Mouse (Mus musculus): ENCODE measurements at regions not wholly inside any gene's neighbourhood (a gene's known extent, or its start where the extent isn't known, plus 50 kb on each side); places are given as distances from the start of the nearest gene placed in this dataset.

GRCm38 (mm10) chr15:8903651-8904050 is 64.1 kb upstream of the Ranbp3l start:
- ATAC-seq (ENCODE audit: insufficient read depth) (no peak), DNase-seq (peak; percentile 16)
- no peak for TF ChIP-seq CTCF (IDR thresholded peaks at IDR 0.05; ENCODE audit: low read depth)
- Histone ChIP-seq H3K4me1 (ENCODE audit: insufficient read depth) (no peaks in the 10 kb centered on the region), H3K9ac (no peak overlapping the region), H3K4me2 (no peak overlapping the region), H3K4me3 (ENCODE audit: low read depth, low read length) (no peak overlapping the region), H3K9me3 (ENCODE audit: low read depth, low read length) (no peaks in the 10 kb centered on the region), H3K27me3 (ENCODE audit: insufficient read depth, low read length) (no peaks in the 10 kb centered on the region), H3K36me3 (ENCODE audit: insufficient read depth) (no peaks in the 10 kb centered on the region), H3K27ac (ENCODE audit: low read depth) (no peak overlapping the region)
- 33% methylated on average over 2 of the region's 2 CpGs for WGBS

DNA sequence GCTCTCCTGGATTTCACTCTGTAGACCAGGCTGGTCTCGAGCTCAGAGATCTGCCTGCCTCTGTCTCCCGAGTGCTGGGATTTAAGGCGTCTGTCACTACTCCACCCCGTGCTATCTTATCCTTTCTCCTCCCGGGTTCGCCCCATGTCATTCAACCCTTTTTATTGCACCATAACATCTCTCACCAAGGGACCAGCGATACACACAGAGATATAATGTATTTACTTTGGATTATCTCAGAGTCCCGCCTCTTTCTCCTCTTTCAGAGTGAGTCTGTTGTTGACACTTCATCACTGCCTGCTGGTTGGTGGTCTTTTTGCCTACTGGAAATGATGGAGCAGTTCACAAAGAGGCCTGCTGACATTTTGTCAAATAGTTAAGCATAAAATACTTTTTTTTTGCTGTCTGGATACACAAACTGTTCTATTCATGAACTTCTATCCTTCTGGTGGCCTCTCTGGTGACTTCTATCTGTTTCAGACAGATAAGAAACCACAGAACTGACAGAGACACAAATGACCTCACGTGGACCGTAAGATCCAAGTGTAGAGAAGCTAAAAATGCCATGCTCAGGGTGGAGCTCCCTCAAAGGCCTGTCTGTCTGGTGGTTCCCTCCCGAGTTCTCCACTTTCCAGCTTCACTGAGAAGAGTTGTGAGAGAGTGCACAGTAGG is 70.1 kb upstream of the Ranbp3l start:
- no peaks in the 10 kb centered on the region for H3K4me1 ChIP-seq (ENCODE audit: insufficient read depth)
- no peak for TF ChIP-seq CTCF (IDR thresholded peaks at IDR 0.05; ENCODE audit: low read depth)
- no peaks in the 10 kb centered on the region for H3K36me3 ChIP-seq (ENCODE audit: insufficient read depth)
- DNase-seq (no peak), ATAC-seq (ENCODE audit: insufficient read depth) (no peak)
- H3K4me3 ChIP-seq (ENCODE audit: low read depth, low read length): no peak overlapping the region
- no peak overlapping the region for H3K4me2 ChIP-seq
- WGBS: 62% methylated on average over 11 of the region's 11 CpGs
- H3K9me3 ChIP-seq (ENCODE audit: low read depth, low read length): no peaks in the 10 kb centered on the region
- H3K27ac ChIP-seq (ENCODE audit: low read depth): no peak overlapping the region
- H3K27me3 ChIP-seq (ENCODE audit: insufficient read depth, low read length): no peaks in the 10 kb centered on the region
- no peak overlapping the region for H3K9ac ChIP-seq

- Histone ChIP-seq H3K36me3 (ENCODE audit: insufficient read depth) (no peaks in the 10 kb centered on the region), H3K4me1 (ENCODE audit: insufficient read depth) (no peaks in the 10 kb centered on the region), H3K27ac (ENCODE audit: low read depth) (no peak overlapping the region), H3K27me3 (ENCODE audit: insufficient read depth, low read length) (no peaks in the 10 kb centered on the region), H3K4me2 (no peak overlapping the region), H3K9ac (no peak overlapping the region), H3K4me3 (ENCODE audit: low read depth, low read length) (no peak overlapping the region), H3K9me3 (ENCODE audit: low read depth, low read length) (no peaks in the 10 kb centered on the region)
- DNase-seq (no peak), ATAC-seq (ENCODE audit: insufficient read depth) (no peak)
- no peak for TF ChIP-seq CTCF (IDR thresholded peaks at IDR 0.05; ENCODE audit: low read depth)
- WGBS: 67% methylated on average over 2 of the region's 2 CpGs
These were observed 70.9 kb upstream of the Ranbp3l start for GRCm38 (mm10) chr15:8896856-8897255.

DNA sequence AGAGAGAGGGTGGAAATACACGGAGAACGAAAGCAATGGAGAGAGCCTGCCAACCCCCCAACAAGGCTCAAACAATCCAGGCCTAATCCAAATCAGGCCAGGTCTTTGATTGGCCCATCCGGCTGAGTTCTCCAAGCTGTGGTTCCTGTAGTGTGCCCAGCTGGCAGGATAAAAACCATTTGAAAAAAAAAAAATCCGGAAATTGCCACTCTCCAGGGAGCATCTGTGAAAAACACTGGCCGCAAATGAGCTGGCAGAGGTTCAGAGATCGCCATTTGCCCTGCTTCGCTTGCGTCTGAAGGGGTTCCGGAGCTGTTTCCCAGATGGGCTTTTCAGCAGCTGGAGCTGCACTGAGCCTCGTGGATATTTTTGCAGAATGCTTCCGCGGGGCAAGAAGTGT is 71.4 kb upstream of the Ranbp3l start:
- Histone ChIP-seq H3K4me3 (ENCODE audit: low read depth, low read length) (no peak overlapping the region), H3K9me3 (ENCODE audit: low read depth, low read length) (no peaks in the 10 kb centered on the region), H3K36me3 (ENCODE audit: insufficient read depth) (no peaks in the 10 kb centered on the region), H3K4me1 (ENCODE audit: insufficient read depth) (no peaks in the 10 kb centered on the region), H3K27ac (ENCODE audit: low read depth) (no peak overlapping the region), H3K27me3 (ENCODE audit: insufficient read depth, low read length) (no peaks in the 10 kb centered on the region), H3K4me2 (no peak overlapping the region), H3K9ac (no peak overlapping the region)
- ATAC-seq (ENCODE audit: insufficient read depth): no peak
- 85% methylated on average over 12 of the region's 12 CpGs for WGBS
- no peak for DNase-seq
- TF ChIP-seq CTCF (IDR thresholded peaks at IDR 0.05; ENCODE audit: low read depth): no peak

GRCm38 (mm10) chr15:8885585-8885984 is 82.2 kb upstream of the Ranbp3l start:
- Histone ChIP-seq H3K9me3 (ENCODE audit: low read depth, low read length) (no peaks in the 10 kb centered on the region), H3K27me3 (ENCODE audit: insufficient read depth, low read length) (no peaks in the 10 kb centered on the region), H3K4me2 (no peak overlapping the region), H3K36me3 (ENCODE audit: insufficient read depth) (no peaks in the 10 kb centered on the region), H3K4me1 (ENCODE audit: insufficient read depth) (no peaks in the 10 kb centered on the region), H3K4me3 (ENCODE audit: low read depth, low read length) (no peak overlapping the region), H3K27ac (ENCODE audit: low read depth) (no peak overlapping the region), H3K9ac (no peak overlapping the region)
- TF ChIP-seq CTCF (IDR thresholded peaks at IDR 0.05; ENCODE audit: low read depth): no peak
- DNase-seq (peak; percentile 19), ATAC-seq (ENCODE audit: insufficient read depth) (no peak)
- 90% methylated on average over 3 of the region's 3 CpGs for WGBS

GRCm38 (mm10) chr15:8884608-8885467 is 82.9 kb upstream of the Ranbp3l start:
- 54% methylated on average over 18 of the region's 18 CpGs for WGBS
- Histone ChIP-seq H3K9me3 (ENCODE audit: low read depth, low read length) (no peaks in the 10 kb centered on the region), H3K36me3 (ENCODE audit: insufficient read depth) (no peaks in the 10 kb centered on the region), H3K27ac (ENCODE audit: low read depth) (no peak overlapping the region), H3K9ac (no peak overlapping the region), H3K27me3 (ENCODE audit: insufficient read depth, low read length) (no peaks in the 10 kb centered on the region), H3K4me1 (ENCODE audit: insufficient read depth) (no peaks in the 10 kb centered on the region), H3K4me3 (ENCODE audit: low read depth, low read length) (no peak overlapping the region), H3K4me2 (peak overlapping the region; percentile 10; the same call in 1 of the 2 replicates)
- DNase-seq (peak; percentile 74), ATAC-seq (ENCODE audit: insufficient read depth) (no peak)
- TF ChIP-seq CTCF (IDR thresholded peaks at IDR 0.05; ENCODE audit: low read depth): peak; percentile 48

DNA sequence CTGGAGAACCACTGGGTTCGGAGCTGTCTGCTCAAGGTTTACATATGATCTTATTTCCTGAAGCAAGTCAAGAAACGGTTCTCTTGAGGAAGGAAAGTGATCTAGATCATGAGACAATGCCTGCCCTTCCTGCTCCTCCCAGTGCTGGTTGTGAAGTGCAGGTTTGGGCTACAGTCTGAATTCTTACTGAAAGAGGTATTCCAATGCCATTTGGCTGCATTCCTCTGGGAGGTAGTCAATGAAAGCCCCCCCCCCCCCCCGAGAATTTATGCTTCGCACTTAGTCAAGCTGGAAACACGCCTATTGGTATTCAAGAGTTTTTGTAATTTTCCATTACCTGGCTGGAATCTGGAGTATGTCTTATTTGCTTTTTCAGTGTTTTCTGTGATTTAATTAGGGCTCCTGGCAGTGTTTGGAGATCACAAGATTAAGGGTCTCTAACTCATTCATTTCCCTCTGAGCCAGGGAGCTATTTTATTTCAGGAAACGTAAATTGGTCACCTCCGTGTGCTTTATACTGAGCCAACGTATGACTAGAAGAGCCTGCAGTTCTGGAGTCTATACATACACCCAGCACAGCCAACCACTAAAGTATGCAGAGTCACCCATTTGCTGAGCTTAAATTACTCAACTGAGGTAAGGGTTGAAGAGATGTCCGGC is 84.7 kb upstream of the Ranbp3l start:
- H3K9ac ChIP-seq: no peak overlapping the region
- DNase-seq: peak; percentile 8
- no peaks in the 10 kb centered on the region for H3K9me3 ChIP-seq (ENCODE audit: low read depth, low read length)
- WGBS: 63% methylated on average over 9 of the region's 9 CpGs
- no peaks in the 10 kb centered on the region for H3K27me3 ChIP-seq (ENCODE audit: insufficient read depth, low read length)
- no peaks in the 10 kb centered on the region for H3K4me1 ChIP-seq (ENCODE audit: insufficient read depth)
- H3K4me2 ChIP-seq: no peak overlapping the region
- H3K27ac ChIP-seq (ENCODE audit: low read depth): no peak overlapping the region
- ATAC-seq (ENCODE audit: insufficient read depth): no peak
- no peak for TF ChIP-seq CTCF (IDR thresholded peaks at IDR 0.05; ENCODE audit: low read depth)
- H3K4me3 ChIP-seq (ENCODE audit: low read depth, low read length): no peak overlapping the region
- no peaks in the 10 kb centered on the region for H3K36me3 ChIP-seq (ENCODE audit: insufficient read depth)
